Mouse (Mus musculus) v-Abl transformed pro-B cells (cell line): ENCODE measurements around the gene Helz2.
"Not testable (repeated sequence)": the region's sequence is repeated elsewhere in the genome, so short reads cannot be mapped to it uniquely, and the experiment has no call there.

Source experiments
- in situ Hi-C, 2 experiments: fragments of 400-800 bp; cut with MboI; formaldehyde crosslinking; loops; one replicate each; pipeline ENCODE4 v1.15.1; 2025; ENCODE audit not compliant: unreplicated experiment in 2 of 2

Helz2 gene

GRCm38 (mm10) chr2:181201606-181202005 is 40.2 kb downstream of the Helz2 start:
- in situ Hi-C loops = no loop called here

GRCm38 (mm10) chr2:181196628-181197300 is 45.1 kb downstream of the Helz2 start:
- in situ Hi-C loops = no loop called here

GRCm38 (mm10) chr2:181193044-181193443 is 48.8 kb downstream of the Helz2 start:
- in situ Hi-C loops = no loop called here

- in situ Hi-C loops = no loop called here
Measured at GRCm38 (mm10) chr2:181191936-181192335, 49.9 kb downstream of the Helz2 start.

- in situ Hi-C loops = not testable (repeated sequence)
Measured at GRCm38 (mm10) chr2:181191385-181191784, 50.4 kb downstream of the Helz2 start.

- in situ Hi-C loops = loop anchor here (5.0 to 10.0 kb wide), 3 partner anchors 143 to 505 kb away; partner anchors contain the start of genes Uckl1 (in 2 of the 2), Lkaaear1 (in 1 of the 2) and Rgs19 (in 1 of the 2)
Measured at GRCm38 (mm10) chr2:181189321-181189720, 52.5 kb downstream of the Helz2 start.

- in situ Hi-C loops = loop anchor here (5.0 to 10.0 kb wide), 3 partner anchors 144 to 506 kb away; partner anchors contain the start of genes Uckl1 (in 2 of the 2), Lkaaear1 (in 1 of the 2) and Rgs19 (in 1 of the 2)
Measured at GRCm38 (mm10) chr2:181188681-181189080, 53.1 kb downstream of the Helz2 start.

- in situ Hi-C loops = loop anchor here (5.0 to 10.0 kb wide), 3 partner anchors 145 to 507 kb away; partner anchors contain the start of genes Uckl1 (in 2 of the 2), Lkaaear1 (in 1 of the 2) and Rgs19 (in 1 of the 2)
Measured at GRCm38 (mm10) chr2:181187121-181188000, 54.5 kb downstream of the Helz2 start, which contains the start of gene Ppdpf. Gene Ppdpf, plus strand, starts transcription at chr2:181187247.

GRCm38 (mm10) chr2:181186635-181187034 is 55.2 kb downstream of the Helz2 start:
- in situ Hi-C loops = loop anchor here (5.0 to 10.0 kb wide), 3 partner anchors 146 to 508 kb away; partner anchors contain the start of genes Uckl1 (in 2 of the 2), Lkaaear1 (in 1 of the 2) and Rgs19 (in 1 of the 2)

GRCm38 (mm10) chr2:181180898-181181297 is 60.9 kb downstream of the Helz2 start:
- in situ Hi-C loops = loop anchor here (10.0 kb wide), 2 partner anchors 404 to 514 kb away; partner anchors contain the start of genes Uckl1 (in 2 of the 2), Lkaaear1 (in 1 of the 2) and Rgs19 (in 1 of the 2)

GRCm38 (mm10) chr2:181178471-181178870 is 63.4 kb downstream of the Helz2 start:
- in situ Hi-C loops = no loop called here

GRCm38 (mm10) chr2:181178015-181178414 is 63.8 kb downstream of the Helz2 start:
- in situ Hi-C loops = no loop called here
